Mouse (Mus musculus) MEL (cell line): ENCODE results near the gene Adgrb3. TPM values are rescaled to one million over a fixed set of nuclear protein-coding genes. Genes with fewer than 3 reads are reported as not detected.

Experiments used
- DNase-seq: peaks from one replicate; pipeline ENCODE4 v3.0.0; 2011; ENCODE audit warnings: low read depth, low spot score
- H3K27ac ChIP-seq: 2 replicates; pipeline ENCODE4 v1.5.1; 2012; ENCODE audit warnings: low read depth, mild to moderate bottlenecking, control low read depth, low read length, moderate library complexity; ENCODE audit not compliant: control insufficient read depth
- H3K27me3 ChIP-seq, 2 experiments: fragments of 150-350 bp in 1 of 2; sonication (generic) in 1 of 2; 2 replicates each; pipeline ENCODE4 v1.6.1; 2012; ENCODE audit warnings: low read length in 2 of 2, mild to moderate bottlenecking in 2 of 2, improper control_type of control experiment in 1 of 2, moderate library complexity in 1 of 2; ENCODE audit not compliant: insufficient read depth in 2 of 2, control insufficient read depth in 1 of 2
- H3K36me3 ChIP-seq, 2 experiments: 2 replicates each; pipeline ENCODE4 v1.6.1; 2012 to 2014; ENCODE audit warnings: low read length in 2 of 2, improper control_type of control experiment in 1 of 2, inconsistent platforms in 1 of 2, mild to moderate bottlenecking in 1 of 2; ENCODE audit not compliant: insufficient read depth in 2 of 2, control insufficient read depth in 1 of 2
- H3K4me1 ChIP-seq, 2 experiments: fragments of 150-350 bp in 1 of 2; sonication (generic) in 1 of 2; 2 replicates each; pipeline ENCODE4 v1.6.1; 2012; ENCODE audit warnings: low read length in 2 of 2, improper control_type of control experiment in 1 of 2, mild to moderate bottlenecking in 1 of 2; ENCODE audit not compliant: insufficient read depth in 2 of 2, control insufficient read depth in 1 of 2
- H3K4me3 ChIP-seq, 2 experiments: fragments of 150-350 bp in 1 of 2; sonication (generic) in 1 of 2; 2 replicates each; pipeline ENCODE4 v1.5.1; 2012; ENCODE audit warnings: low read depth in 2 of 2, low read length in 2 of 2, mild to moderate bottlenecking in 2 of 2, moderate library complexity in 2 of 2, control low read depth in 1 of 2, improper control_type of control experiment in 1 of 2; ENCODE audit not compliant: control insufficient read depth in 1 of 2, insufficient read depth in 1 of 2
- H3K79me2 ChIP-seq: 2 replicates; pipeline ENCODE4 v1.6.1; 2012; ENCODE audit warnings: mild to moderate bottlenecking, low read length, moderate library complexity; ENCODE audit not compliant: control insufficient read depth, poor library complexity, insufficient read depth
- H3K9ac ChIP-seq: 2 replicates; pipeline ENCODE4 v1.6.1; 2012; ENCODE audit warnings: low read depth, mild to moderate bottlenecking, control low read depth, low read length, moderate library complexity; ENCODE audit not compliant: control insufficient read depth, poor library complexity, severe bottlenecking
- H3K9me3 ChIP-seq: fragments of 150-350 bp; sonication (generic); replicated peaks from 2 replicates; pipeline ENCODE4 v1.6.1; 2012; ENCODE audit warnings: mild to moderate bottlenecking, low read length, improper control_type of control experiment, moderate library complexity; ENCODE audit not compliant: insufficient read depth
- BHLHE40 ChIP-seq: IDR thresholded peaks from 2 replicates; pipeline ENCODE4 v1.6.1; 2012; ENCODE audit warnings: low read depth, mild to moderate bottlenecking, inconsistent platforms, low read length, improper control_type of control experiment, borderline replicate concordance
- CHD2 ChIP-seq: IDR thresholded peaks from 2 replicates; pipeline ENCODE4 v1.6.1; 2011; ENCODE audit warnings: low read length, improper control_type of control experiment
- CTCF ChIP-seq, 3 experiments: IDR thresholded peaks in 2 of 3; conservative IDR thresholded peaks in 1 of 3; 2 replicates each; pipeline ENCODE4 v1.5.1; 2011 to 2012; ENCODE audit warnings: low read length in 3 of 3, low read depth in 2 of 3, mild to moderate bottlenecking in 2 of 3, improper control_type of control experiment in 1 of 3, inconsistent platforms in 1 of 3, mixed read lengths in 1 of 3, moderate library complexity in 1 of 3; ENCODE audit not compliant: control insufficient read depth in 1 of 3, insufficient read depth in 1 of 3, poor library complexity in 1 of 3, severe bottlenecking in 1 of 3
- E2F4 ChIP-seq: IDR thresholded peaks from 2 replicates; pipeline ENCODE4 v1.6.1; 2011; ENCODE audit warnings: low read depth, low read length, improper control_type of control experiment, borderline replicate concordance
- ELF1 ChIP-seq: IDR thresholded peaks from 2 replicates; pipeline ENCODE4 v1.6.1; 2014; ENCODE audit warnings: low read depth, mild to moderate bottlenecking, inconsistent platforms, low read length, improper control_type of control experiment, moderate library complexity
- EP300 ChIP-seq, 2 experiments: IDR thresholded peaks; 2 replicates each; pipeline ENCODE4 v1.6.1; 2011; ENCODE audit warnings: improper control_type of control experiment in 2 of 2, low read length in 2 of 2, low read depth in 1 of 2, mild to moderate bottlenecking in 1 of 2
- ETS1 ChIP-seq: IDR thresholded peaks from 2 replicates; pipeline ENCODE4 v1.6.1; 2012; ENCODE audit warnings: low read depth, mild to moderate bottlenecking, inconsistent platforms, low read length, improper control_type of control experiment, moderate library complexity
- GABPA ChIP-seq: IDR thresholded peaks from 2 replicates; pipeline ENCODE4 v1.6.1; 2012; ENCODE audit warnings: low read depth, mild to moderate bottlenecking, inconsistent platforms, low read length, improper control_type of control experiment, moderate library complexity
- HCFC1 ChIP-seq: IDR thresholded peaks from 2 replicates; pipeline ENCODE4 v1.6.1; 2012; ENCODE audit warnings: low read depth, mild to moderate bottlenecking, inconsistent platforms, low read length, improper control_type of control experiment, moderate library complexity
- JUND ChIP-seq: IDR thresholded peaks from 2 replicates; pipeline ENCODE4 v1.6.1; 2011; ENCODE audit warnings: low read depth, mild to moderate bottlenecking, improper control_type of control experiment, low read length
- MAFK ChIP-seq: IDR thresholded peaks from 2 replicates; pipeline ENCODE4 v1.6.1; 2011; ENCODE audit warnings: low read depth, mild to moderate bottlenecking, low read length, improper control_type of control experiment, borderline replicate concordance
- MAX ChIP-seq: IDR thresholded peaks from 2 replicates; pipeline ENCODE4 v1.6.1; 2011; ENCODE audit warnings: low read length, improper control_type of control experiment
- MAZ ChIP-seq: IDR thresholded peaks from 2 replicates; pipeline ENCODE4 v1.6.1; 2012; ENCODE audit warnings: low read depth, mild to moderate bottlenecking, inconsistent platforms, low read length, improper control_type of control experiment
- MEF2A ChIP-seq: IDR thresholded peaks from 2 replicates; pipeline ENCODE4 v1.6.1; 2014; ENCODE audit warnings: low read depth, mild to moderate bottlenecking, inconsistent platforms, low read length, improper control_type of control experiment; ENCODE audit not compliant: poor library complexity, insufficient replicate concordance, severe bottlenecking; ENCODE audit errors: extremely low read depth
- MYB ChIP-seq: IDR thresholded peaks from 2 replicates; pipeline ENCODE4 v1.6.1; 2011; ENCODE audit warnings: mild to moderate bottlenecking, low read depth, low read length, improper control_type of control experiment
- POLR2AphosphoS2 ChIP-seq: IDR thresholded peaks from 2 replicates; pipeline ENCODE4 v1.6.1; 2011; ENCODE audit warnings: low read length, improper control_type of control experiment
- RAD21 ChIP-seq: IDR thresholded peaks from 2 replicates; pipeline ENCODE4 v1.6.1; 2011; ENCODE audit warnings: mild to moderate bottlenecking, low read depth, low read length, improper control_type of control experiment
- RCOR1 ChIP-seq: IDR thresholded peaks from 2 replicates; pipeline ENCODE4 v1.6.1; 2012; ENCODE audit warnings: low read depth, mild to moderate bottlenecking, inconsistent platforms, low read length, improper control_type of control experiment
- SMC3 ChIP-seq: IDR thresholded peaks from 2 replicates; pipeline ENCODE4 v1.6.1; 2011; ENCODE audit warnings: low read depth, low read length, improper control_type of control experiment
- TAL1 ChIP-seq: IDR thresholded peaks from 2 replicates; pipeline ENCODE4 v1.6.1; 2012; ENCODE audit warnings: mild to moderate bottlenecking, inconsistent platforms, low read length, moderate library complexity, mixed read lengths
- TBP ChIP-seq: IDR thresholded peaks from 2 replicates; pipeline ENCODE4 v1.8.0; 2011; ENCODE audit warnings: low read depth, low read length, improper control_type of control experiment
- TCF12 ChIP-seq: IDR thresholded peaks from 2 replicates; pipeline ENCODE4 v1.6.1; 2014; ENCODE audit warnings: low read depth, mild to moderate bottlenecking, inconsistent platforms, low read length, improper control_type of control experiment, moderate library complexity
- UBTF ChIP-seq: IDR thresholded peaks from 2 replicates; pipeline ENCODE4 v1.6.1; 2012; ENCODE audit warnings: low read depth, mild to moderate bottlenecking, inconsistent platforms, low read length, improper control_type of control experiment, moderate library complexity, borderline replicate concordance; ENCODE audit not compliant: insufficient read depth
- USF1 ChIP-seq: IDR thresholded peaks from 2 replicates; pipeline ENCODE4 v1.6.1; 2014; ENCODE audit warnings: low read depth, mild to moderate bottlenecking, inconsistent platforms, low read length, improper control_type of control experiment, moderate library complexity
- ZC3H11A ChIP-seq: IDR thresholded peaks from 2 replicates; pipeline ENCODE4 v1.6.1; 2012; ENCODE audit warnings: low read depth, mild to moderate bottlenecking, inconsistent platforms, low read length, improper control_type of control experiment
- ZKSCAN1 ChIP-seq: IDR thresholded peaks from 2 replicates; pipeline ENCODE4 v1.6.1; 2012; ENCODE audit warnings: low read depth, mild to moderate bottlenecking, inconsistent platforms, low read length, improper control_type of control experiment, moderate library complexity
- ZNF384 ChIP-seq: IDR thresholded peaks from 2 replicates; pipeline ENCODE4 v1.6.1; 2012; ENCODE audit warnings: low read depth, mild to moderate bottlenecking, inconsistent platforms, low read length, improper control_type of control experiment
- polyA plus RNA-seq, 2 experiments: library from polyadenylated mRNA; stranded (reverse) in 1 of 2; unstranded in 1 of 2; fragments of >175 nt in 1 of 2; fragments of >200 nt in 1 of 2; gene quantifications; 2 replicates each; pipeline versions ENCODE4 v1.2.1 to v1.2.4; 2012; ENCODE audit warnings: low replicate concordance in 2 of 2, low read depth in 1 of 2; ENCODE audit not compliant: insufficient read length in 2 of 2, insufficient read depth in 1 of 2, missing spikeins in 1 of 2
- total RNA-seq: library from RNA; depleted of rRNA; stranded (reverse); fragments of 300-350 nt; gene quantifications from 2 replicates; pipeline ENCODE4 v1.2.3, GENCODE M21; 2012

Adgrb3 gene
- total and polyA plus RNA-seq, 3 experiments: not detected

DNA sequence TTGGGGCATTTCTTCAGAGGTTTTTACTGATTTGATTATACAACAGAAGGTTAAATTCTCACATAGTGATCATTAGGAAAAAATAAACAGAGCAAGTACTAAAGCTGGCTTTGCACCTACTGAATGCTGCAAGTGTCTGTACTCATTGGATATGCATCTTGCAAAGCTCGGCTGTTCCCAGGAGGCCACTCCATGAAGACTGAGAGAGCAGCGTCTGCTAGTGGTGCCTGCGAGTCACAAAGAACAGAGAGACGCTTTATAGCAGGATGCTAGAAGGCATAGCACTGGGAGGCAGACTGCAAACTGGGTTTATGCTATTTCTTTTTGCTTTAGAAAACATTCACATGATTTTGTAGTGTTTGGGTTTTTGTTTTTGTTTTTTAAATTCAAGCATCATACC is 325.2 kb downstream of the Adgrb3 start:
- no peak for DNase-seq
- H3K4me1 ChIP-seq: no peaks in the 10 kb centered on the region
- H3K79me2 ChIP-seq: no peaks in the 10 kb centered on the region
- H3K9ac ChIP-seq: no peak overlapping the region
- H3K9me3 ChIP-seq: no peaks in the 10 kb centered on the region
- TF ChIP-seq EP300 (IDR thresholded peaks at IDR 0.05; ENCODE audit: low read depth in 1 of 2, low read length in 2 of 2) (no peak), BHLHE40 (no peak), TAL1 (no peak), TCF12 (no peak), MEF2A (no peak), USF1 (no peak), GABPA (no peak), UBTF (no peak), ZC3H11A (no peak), MAX (no peak), ZNF384 (no peak), POLR2AphosphoS2 (no peak), MAZ (no peak), SMC3 (no peak), CHD2 (no peak)
- H3K27ac ChIP-seq: no peak overlapping the region
- H3K27me3 ChIP-seq: no peaks in the 10 kb centered on the region
- H3K36me3 ChIP-seq: no peaks in the 10 kb centered on the region
- H3K4me3 ChIP-seq: no peak overlapping the region

DNA sequence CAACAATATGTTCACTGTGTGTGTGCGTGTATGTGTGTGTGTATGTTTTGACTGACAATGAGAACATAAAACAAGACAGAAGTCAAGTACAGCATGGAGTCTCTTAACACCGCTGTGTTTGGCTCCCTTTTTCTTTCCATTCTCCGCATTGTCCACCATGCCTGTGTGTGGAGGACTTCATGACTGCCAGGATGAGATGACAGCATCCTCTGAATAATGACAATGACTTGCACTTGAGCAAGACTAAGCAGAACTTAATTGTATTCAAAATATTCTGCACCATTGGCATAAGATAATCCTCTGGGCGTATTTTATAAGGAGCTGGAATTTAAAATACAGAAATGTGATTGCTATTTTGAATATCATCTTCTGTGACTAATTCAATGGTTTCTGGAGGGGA is 326.0 kb downstream of the Adgrb3 start:
- Histone ChIP-seq H3K27ac (no peak overlapping the region), H3K4me3 (no peak overlapping the region), H3K79me2 (no peaks in the 10 kb centered on the region), H3K36me3 (no peaks in the 10 kb centered on the region), H3K27me3 (no peaks in the 10 kb centered on the region), H3K9ac (no peak overlapping the region), H3K4me1 (no peaks in the 10 kb centered on the region), H3K9me3 (no peaks in the 10 kb centered on the region)
- DNase-seq: no peak
- TF ChIP-seq ETS1 (no peak), ELF1 (no peak), SMC3 (no peak), USF1 (no peak), E2F4 (no peak), RCOR1 (no peak), MAZ (no peak), HCFC1 (no peak), BHLHE40 (no peak), MAFK (no peak), ZKSCAN1 (no peak), MYB (no peak), CTCF (IDR thresholded peaks at IDR 0.05 in 2 of 3, conservative IDR thresholded peaks at IDR 0.05 in 1 of 3; ENCODE audit: control insufficient read depth in 1 of 3, insufficient read depth in 1 of 3, low read depth in 2 of 3, low read length in 3 of 3, poor library complexity in 1 of 3, severe bottlenecking in 1 of 3) (no peak), RAD21 (no peak), TBP (no peak), JUND (no peak)
